ENCODE assay signal across 11 mouse cellular contexts in the genomic region with DNA sequence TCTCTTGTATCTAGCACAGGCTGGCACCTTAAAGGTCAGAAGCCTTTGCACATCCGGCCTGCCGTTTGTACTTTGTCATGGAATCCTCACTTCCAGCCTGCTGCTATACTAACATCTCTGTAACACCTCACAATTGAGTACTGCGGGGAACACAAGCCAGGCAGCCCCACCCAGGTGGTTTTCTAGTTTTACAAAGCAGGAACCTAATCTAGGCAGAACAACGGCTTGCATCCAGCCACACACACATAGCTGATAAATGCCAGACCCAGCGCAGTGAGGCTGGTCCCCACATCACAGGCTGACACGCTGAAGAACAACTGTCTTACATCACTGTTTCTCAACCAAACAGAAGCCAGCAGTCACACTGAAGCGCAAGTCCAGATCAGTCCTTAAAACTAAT. TPM values are rescaled to one million over a fixed set of nuclear protein-coding genes. Genes with fewer than 3 reads are reported as not detected.
DNase-seq lines count a peak whose midpoint lies in the region; ATAC-seq lines count a peak whose summit lies in the region.
"Had no signal": no experiment of that assay in that cellular context is flagged by ENCODE, and none has a peak within 500 bp of the region (broad histone marks: within the 10 kb centered on the region; RNA-seq: fewer than 3 reads in every experiment).

No protein-coding gene starts in this region.

- no peak overlapping the region for H3K4me3 ChIP-seq in embryonic facial prominence, embryonic 11.5 days (ENCODE audit: low read depth, low read length)
- no peak overlapping the region for H3K4me3 ChIP-seq in midbrain, embryonic 13.5 days (replicated peaks)

- intact Hi-C loops in heart, postnatal 25 days (cut with DNase I): loop anchor here (5.0 kb wide), 1 partner anchor 90 kb away; no protein-coding TSS in a partner anchor

- no peaks in the 10 kb centered on the region for H3K27me3 ChIP-seq in embryonic facial prominence, embryonic 11.5 days (ENCODE audit: control insufficient read depth, insufficient read depth, low read length)
- H3K27me3 ChIP-seq in midbrain, embryonic 13.5 days: no peaks in the 10 kb centered on the region

- H3K9ac ChIP-seq in embryonic facial prominence, embryonic 11.5 days (replicated peaks; ENCODE audit: low read length): no peak overlapping the region
- H3K9ac ChIP-seq in midbrain, embryonic 13.5 days (replicated peaks): no peak overlapping the region

- peak; percentile 32 for DNase-seq in embryo, embryonic 10 days (ENCODE audit: low spot score)
- DNase-seq in embryo, embryonic 10.5 days (ENCODE audit: low spot score): no peak
- DNase-seq in embryonic facial prominence, embryonic 11.5 days (ENCODE audit: low spot score): peak; percentile 37
- DNase-seq in heart, postnatal 25 days (ENCODE audit: low spot score): peak; percentile 27
- DNase-seq in natural killer cell, adult 2 months (ENCODE audit: low spot score in 2 of 2): peak; percentile 54 to 77
- DNase-seq in urinary bladder, postnatal 10 days (ENCODE audit: low spot score): no peak
- DNase-seq in urinary bladder, postnatal 4 days (ENCODE audit: low spot score in 2 of 2): no peak
- DNase-seq: cerebellum, adult 2 months had no signal

- H3K4me2 ChIP-seq in embryonic facial prominence, embryonic 11.5 days (ENCODE audit: low read depth, low read length): no peak overlapping the region
- no peak overlapping the region for H3K4me2 ChIP-seq in midbrain, embryonic 13.5 days (replicated peaks)

- H3K36me3 ChIP-seq in embryonic facial prominence, embryonic 11.5 days (replicated peaks; ENCODE audit: control insufficient read depth, insufficient read depth, low read depth, low read length): no peaks in the 10 kb centered on the region
- H3K36me3 ChIP-seq in midbrain, embryonic 13.5 days: no peaks in the 10 kb centered on the region

- H3K4me1 ChIP-seq in embryonic facial prominence, embryonic 11.5 days (ENCODE audit: control insufficient read depth, insufficient read depth, low read length): no peaks in the 10 kb centered on the region
- no peaks in the 10 kb centered on the region for H3K4me1 ChIP-seq in midbrain, embryonic 13.5 days (replicated peaks)

- ATAC-seq in embryonic facial prominence, embryonic 11.5 days (replicated peaks; ENCODE audit: insufficient number of reproducible peaks, low FRiP score, low TSS enrichment, low read depth): no peak
- no peak for ATAC-seq in midbrain, embryonic 13.5 days

- 63% methylated on average over 7 of the region's 7 CpGs for WGBS in embryonic facial prominence, embryonic 11.5 days
- WGBS in midbrain, embryonic 13.5 days: 83% methylated on average over 7 of the region's 7 CpGs

- H3K9me3 ChIP-seq in embryonic facial prominence, embryonic 11.5 days (replicated peaks; ENCODE audit: control insufficient read depth, low read length): no peaks in the 10 kb centered on the region
- H3K9me3 ChIP-seq in midbrain, embryonic 13.5 days: no peaks in the 10 kb centered on the region

- H3K27ac ChIP-seq in embryonic facial prominence, embryonic 11.5 days (replicated peaks; ENCODE audit: low read depth, low read length): no peak overlapping the region
- H3K27ac ChIP-seq in midbrain, embryonic 13.5 days: no peak overlapping the region
- H3K27ac ChIP-seq: macrophage had no signal

RNA-seq across cellular contexts. Expression of a gene that starts 28.7 kb away (rescaled TPM):
- polyA plus RNA-seq in embryonic facial prominence, embryonic 11.5 days (2014; fragmentation: Nextera tagmentation; extraction: Ambion mirVana): 3.9 and 5.4 TPM in 2 replicates
- 10 to 100 TPM; 33.6 to 45.2 TPM for total RNA-seq in heart, postnatal 25 days (2021)
- polyA plus RNA-seq in midbrain, embryonic 13.5 days (2015; fragmentation: Nextera tagmentation; extraction: Ambion mirVana): 12.3 and 17.5 TPM in 2 replicates
- total RNA-seq: neutrophil, adult 5-6 weeks had no signal
- polyA plus RNA-seq: macrophage had no signal

Comparison
In these comparisons a context has a peak if more than half of its experiments do, and no peak if none do; other contexts are left out.
1. DNase-seq: peak in embryo, embryonic 10 days (single experiment), embryonic facial prominence, embryonic 11.5 days (single experiment), heart, postnatal 25 days (single experiment) and natural killer cell, adult 2 months (2 of 2); none in embryo, embryonic 10.5 days (single experiment), urinary bladder, postnatal 10 days (single experiment) and urinary bladder, postnatal 4 days (0 of 2).